Mouse (Mus musculus) adrenal gland, postnatal 36 days (tissue): ENCODE data around the gene Acat2. TPM values are rescaled to one million over a fixed set of nuclear protein-coding genes. Genes with fewer than 3 reads are reported as not detected.
"Not testable (repeated sequence)": the region's sequence is repeated elsewhere in the genome, so short reads cannot be mapped to it uniquely, and the experiment has no call there.

Experiments used
- DNase-seq, 2 experiments: peaks; one replicate each; pipeline ENCODE4 v3.0.0; 2021; ENCODE audit warnings: mixed read lengths in 1 of 2
- total RNA-seq, 2 experiments: library from RNA; stranded (reverse); gene quantifications; 2 replicates each; pipeline ENCODE4 v1.2.3; 2021

Gene Acat2
- total RNA-seq, 2 experiments from 2014 or later, result 95.1 to 133 TPM

GRCm38 (mm10) chr17:12963476-12963875, 2.9 kb upstream of the Acat2 start:
- no peak for DNase-seq

DNA sequence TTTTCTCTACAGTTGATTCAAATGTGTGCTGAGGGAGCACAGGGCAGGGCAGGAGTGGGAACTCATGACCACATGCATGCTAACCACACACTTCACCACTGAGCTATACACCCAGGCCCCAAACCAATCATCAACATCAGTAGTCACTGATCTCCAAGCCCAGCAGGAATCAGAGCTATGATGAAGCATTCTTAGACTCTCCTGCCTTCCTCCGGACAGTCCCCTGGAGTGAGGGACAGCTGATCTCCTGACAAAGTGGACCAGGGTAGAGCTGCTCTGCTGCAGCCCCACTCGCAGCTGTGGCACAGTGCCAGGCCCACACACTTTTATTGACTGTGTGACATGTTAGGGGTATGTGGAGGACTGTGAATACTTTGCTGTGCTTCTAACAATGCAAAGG, 1.2 kb downstream of the Acat2 start:
- not testable (repeated sequence) for DNase-seq

DNA sequence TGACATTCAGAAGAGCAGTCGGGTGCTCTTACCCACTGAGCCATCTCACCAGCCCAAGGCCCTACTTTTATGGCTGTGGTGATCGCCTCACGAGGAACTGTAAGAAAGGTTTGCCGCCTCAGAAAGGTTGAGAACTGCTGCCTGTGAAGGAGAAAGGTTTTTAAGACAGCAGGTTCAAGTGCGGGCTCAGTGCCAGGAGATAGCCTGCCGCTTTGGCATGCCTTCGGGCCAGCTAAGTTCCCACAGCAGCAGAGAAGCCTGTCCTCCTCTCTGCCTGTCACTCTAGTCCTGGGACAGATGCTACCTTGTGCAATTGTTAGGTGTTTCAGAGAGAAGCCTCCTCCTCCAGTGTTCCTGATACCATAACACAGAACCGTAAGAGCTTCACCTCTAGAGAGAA, 3.9 kb downstream of the Acat2 start:
- peak in 1 of 2 experiments; percentile 11 for DNase-seq

GRCm38 (mm10) chr17:12949669-12950068, 10.9 kb downstream of the Acat2 start:
- DNase-seq, result no peak

DNA sequence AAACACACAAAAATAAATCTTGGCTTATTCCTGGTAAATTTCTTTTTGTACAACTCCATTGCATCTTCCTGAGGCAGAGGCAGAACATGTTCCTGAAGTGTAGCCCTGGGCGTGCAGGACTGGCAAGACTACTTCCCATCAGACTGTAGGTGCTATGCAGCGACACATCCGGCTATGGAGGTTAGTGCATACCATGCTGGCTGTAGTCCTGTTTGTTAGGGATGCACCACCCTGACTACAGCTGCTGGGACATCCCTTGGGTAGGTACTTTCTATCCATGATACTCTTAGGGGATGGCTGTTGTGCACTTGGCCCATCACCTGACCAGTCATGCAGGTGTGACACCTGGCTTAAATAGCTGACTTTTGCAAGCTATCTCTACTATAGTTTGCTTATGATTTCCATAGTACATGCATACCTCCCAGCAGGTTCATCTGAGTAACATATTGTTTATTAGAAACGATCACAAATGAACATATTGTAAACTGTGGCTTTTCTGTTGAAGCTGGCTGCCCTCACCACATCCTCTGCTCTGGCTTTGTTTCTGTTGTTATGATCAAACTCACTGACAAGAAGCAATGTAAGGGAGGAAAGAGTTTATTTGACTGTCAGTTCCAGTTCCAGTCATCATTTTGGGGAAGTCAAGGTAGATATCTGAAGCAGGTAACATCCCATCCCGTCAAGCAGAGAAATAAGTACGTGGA, 17.9 kb downstream of the Acat2 start:
- no peak for DNase-seq

- DNase-seq, result no peak
Observed at GRCm38 (mm10) chr17:12941543-12942260, 18.8 kb downstream of the Acat2 start.

DNA sequence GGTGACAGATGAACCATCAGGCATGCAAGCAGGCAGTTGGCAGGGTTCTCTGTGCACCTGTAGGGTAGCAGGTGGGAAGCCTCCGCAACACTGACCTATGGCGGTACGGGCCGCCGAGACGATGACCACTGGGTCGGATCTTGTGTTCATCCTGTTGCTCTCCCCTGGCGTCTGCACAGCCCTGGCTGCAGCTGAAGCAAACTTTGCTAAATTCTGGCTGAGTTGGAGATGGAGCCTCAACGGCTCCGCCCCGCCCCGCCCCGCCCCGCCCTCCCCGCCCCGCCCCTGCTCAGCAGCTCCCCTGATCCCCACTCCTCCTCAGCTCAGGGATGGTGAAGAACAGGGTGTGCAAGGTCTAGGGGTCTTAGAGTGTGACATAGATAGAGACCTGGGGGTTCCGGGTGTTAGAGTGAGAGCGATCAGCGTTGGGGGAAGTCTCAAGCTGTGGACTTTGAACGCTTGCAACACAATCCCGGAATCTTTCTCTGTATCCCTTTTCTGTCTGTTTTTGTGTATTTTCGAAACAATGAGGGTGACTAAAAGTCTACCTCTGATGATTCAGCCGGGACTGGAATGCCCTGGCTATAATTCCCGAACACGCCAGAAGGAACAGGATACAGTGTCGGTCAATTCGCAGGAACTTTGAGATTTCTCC, 20.3 kb downstream of the Acat2 start, which contains the start of gene Acat3:
Gene Acat3 (minus strand): TSS at position 450 of the 655 bp plus-strand sequence.
- DNase-seq, result peak in 1 of 2 experiments; percentile 27

DNA sequence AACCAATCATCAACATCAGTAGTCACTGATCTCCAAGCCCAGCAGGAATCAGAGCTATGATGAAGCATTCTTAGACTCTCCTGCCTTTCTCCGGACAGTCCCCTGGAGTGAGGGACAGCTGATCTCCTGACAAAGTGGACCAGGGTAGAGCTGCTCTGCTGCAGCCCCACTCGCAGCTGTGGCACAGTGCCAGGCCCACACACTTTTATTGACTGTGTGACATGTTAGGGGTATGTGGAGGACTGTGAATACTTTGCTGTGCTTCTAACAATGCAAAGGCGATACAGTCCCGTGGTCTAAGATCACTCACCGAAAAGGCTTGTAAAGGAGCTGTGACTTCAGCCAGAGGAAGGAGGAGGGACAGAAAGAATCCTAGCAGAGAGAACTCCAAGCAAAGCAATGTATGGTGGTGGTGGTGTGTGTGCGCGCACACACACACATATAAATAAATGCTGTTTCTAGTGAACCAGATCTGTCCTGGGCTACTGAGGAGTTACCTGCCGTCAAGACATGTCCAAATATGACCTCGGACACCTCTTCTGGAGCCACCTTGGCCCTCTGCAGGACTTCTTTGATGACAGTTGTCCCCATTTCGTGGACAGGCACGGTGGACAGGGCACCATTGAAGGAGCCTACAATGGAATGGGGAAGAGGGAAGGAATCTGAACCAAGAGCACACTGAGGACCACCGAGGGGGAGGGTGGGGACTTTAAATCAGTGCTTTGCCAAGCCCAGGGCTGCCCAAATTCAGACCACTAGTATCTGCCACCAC, 21.0 kb downstream of the Acat2 start:
- not testable (repeated sequence) for DNase-seq

- no peak for DNase-seq
Observed at GRCm38 (mm10) chr17:12938077-12938476, 22.5 kb downstream of the Acat2 start.

DNA sequence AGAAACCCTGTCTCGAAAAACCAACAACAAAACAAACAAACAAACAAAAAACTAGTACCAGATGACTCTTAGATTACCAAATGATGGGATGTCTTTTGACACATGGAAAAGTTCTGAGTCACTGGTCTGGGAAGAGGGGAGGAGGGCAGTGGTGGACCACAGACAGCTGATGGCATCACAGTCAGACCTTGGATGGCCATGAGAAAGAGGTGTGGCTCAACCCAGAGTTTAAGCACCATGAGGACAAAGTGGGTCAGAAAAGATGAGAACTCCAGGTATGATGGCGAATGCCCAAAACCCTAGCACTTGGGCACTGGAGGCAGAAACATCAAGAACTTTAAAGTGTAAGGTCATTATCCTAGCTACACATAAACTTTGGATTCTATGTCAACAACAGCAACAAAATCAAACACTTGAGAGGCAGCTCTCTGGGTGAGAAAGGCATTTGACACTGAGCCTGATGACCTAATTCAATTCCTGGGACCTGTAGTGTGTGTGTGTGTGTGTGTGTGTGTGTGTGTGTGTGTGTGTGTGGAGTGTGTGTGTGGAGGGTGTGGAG, 23.1 kb downstream of the Acat2 start:
- no peak for DNase-seq

DNA sequence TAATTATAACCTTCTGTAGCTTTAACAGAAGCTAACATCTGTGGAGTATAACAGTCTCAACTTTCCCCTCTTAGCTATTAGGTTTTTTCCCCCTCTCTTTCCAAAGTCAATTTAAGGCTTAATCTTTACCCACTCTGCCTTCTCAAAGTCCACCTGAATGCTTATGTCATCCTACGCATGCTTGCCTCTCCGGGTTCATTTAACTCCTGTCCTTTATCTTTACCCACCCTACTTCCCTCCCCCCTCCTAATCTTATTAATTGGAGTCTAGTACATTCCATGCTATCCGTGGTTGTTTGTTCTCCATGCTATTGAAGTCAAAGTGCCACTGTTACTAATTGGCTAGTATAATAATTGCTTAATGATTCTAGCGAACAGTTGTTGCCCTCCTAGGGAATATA, 24.8 kb downstream of the Acat2 start:
- no peak for DNase-seq

DNA sequence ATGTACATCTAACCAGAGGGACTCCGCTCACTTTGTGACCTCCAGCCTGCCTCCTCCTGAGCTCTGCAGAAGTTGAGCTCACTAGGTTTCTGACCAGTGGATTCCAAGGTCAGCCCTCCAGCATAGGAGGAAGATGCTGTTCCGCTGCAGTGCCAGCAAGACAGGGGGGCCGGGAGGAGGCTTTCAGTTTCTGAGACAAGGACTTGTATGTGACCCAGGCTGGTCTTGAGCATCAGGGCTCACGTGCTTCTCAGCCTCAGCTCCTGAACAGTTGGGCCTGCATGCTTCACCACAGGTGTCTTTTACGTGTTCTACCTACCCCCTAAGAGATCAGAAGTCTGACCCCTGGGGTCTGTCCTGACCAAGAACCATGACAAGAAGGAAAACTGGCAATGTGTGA, 29.0 kb downstream of the Acat2 start:
- DNase-seq, result peak in 1 of 2 experiments; percentile 57

GRCm38 (mm10) chr17:12925703-12926180, 34.8 kb downstream of the Acat2 start:
- no peak for DNase-seq

GRCm38 (mm10) chr17:12925001-12925400, 35.5 kb downstream of the Acat2 start:
- peak in 1 of 2 experiments; percentile 19 for DNase-seq

GRCm38 (mm10) chr17:12921073-12921472, 39.5 kb downstream of the Acat2 start:
- no peak for DNase-seq

DNA sequence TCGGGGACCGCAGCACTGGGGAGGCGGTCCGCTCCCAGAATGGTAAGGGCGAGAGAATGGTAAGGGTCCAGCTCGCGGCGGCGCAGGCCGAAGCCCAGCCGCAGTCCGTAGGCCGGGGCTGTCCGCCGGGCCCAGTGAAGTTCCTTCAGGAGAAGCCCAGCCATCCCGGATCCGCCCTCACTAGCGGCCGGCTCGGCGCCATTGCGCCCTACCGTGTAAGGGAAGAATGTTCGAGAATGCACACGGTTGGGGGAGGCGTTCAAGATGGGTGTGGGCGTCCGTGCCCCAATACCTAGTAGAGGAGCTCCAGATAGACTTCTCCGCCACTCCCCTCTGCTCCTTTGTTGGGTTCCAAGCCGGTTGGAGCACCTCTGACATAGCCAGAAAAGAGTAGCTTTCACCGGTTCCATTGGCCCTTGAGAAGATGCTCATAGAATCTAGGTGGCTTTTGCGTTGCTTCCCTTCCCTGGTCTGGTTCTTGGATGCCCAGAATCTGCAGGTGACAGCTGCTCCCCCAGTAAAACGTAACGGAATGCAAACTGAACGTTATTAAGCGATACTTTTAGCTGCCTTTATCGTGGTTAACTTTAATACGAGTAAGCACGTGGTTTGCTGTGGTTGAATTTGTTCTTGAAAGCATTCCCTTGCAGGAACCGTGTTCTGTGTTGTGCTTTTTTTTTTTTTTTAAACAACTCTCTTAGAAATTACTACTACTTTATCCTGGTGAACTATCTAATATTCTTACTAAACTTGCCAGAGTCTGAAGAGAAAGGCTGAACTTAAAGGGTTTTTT, 43.8 kb downstream of the Acat2 start:
- DNase-seq, result peak; percentile 43 to 47

DNA sequence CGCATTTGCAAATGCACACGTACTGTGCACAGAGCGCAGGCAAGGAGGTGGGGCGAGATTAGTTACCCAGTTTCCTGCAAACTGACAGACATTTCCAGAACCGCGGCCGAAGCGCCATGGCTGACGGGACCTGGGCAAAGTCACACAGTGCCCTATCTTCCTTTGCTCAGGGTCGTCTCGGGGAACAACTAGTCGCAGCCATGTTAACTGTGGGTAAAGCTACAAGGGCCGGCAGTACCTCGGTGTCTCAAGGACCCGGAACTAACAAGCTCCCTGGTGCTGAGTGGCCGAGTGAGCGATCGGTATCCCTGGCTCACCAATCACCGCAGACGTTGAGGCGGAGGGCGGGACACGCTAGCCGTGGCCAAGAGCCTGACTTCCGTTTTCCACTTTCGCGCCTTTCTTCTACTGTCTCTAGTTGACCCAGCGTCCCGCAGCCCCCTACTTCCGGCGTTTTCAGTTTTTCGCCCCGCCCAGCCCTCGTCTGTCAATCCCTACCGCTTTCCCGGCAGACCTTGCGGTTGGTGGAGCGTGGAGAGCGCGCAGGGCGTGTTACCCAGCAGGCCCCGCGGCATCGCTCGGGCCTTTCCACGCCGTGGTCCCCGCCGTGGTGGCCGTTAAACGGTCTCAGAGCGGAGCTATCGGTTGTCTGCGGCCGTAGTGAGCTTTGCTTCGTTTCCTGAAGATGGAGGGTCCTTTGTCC, 44.5 kb downstream of the Acat2 start, which contains the start of gene Mrpl18:
Gene Mrpl18 (minus strand): TSS at position 465 of the 703 bp plus-strand sequence.
- DNase-seq, result peak; percentile 98 to 99

DNA sequence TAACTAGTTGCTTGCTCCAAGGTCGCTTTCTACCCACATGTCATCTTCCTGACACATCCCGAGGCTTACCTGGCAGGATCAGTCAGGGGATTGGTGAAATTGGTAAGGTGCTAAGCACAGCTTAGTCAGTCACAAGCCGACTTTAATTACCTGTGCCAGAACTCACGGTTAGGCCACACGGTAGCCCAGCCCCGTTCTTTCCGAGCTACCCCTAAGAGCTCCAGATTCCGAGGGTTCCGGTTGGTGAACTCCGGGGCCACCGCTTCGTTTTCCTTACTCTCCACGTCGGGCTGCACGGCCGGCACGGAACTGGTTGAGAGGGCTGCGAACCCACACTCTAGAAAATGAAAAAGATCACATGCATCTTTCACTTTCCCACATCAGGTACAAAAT, 45.1 kb downstream of the Acat2 start, which contains the start of gene Tcp1:
Gene Tcp1 (plus strand): TSS at position 214 of the 393 bp plus-strand sequence.
- peak; percentile 14 to 27 for DNase-seq

DNA sequence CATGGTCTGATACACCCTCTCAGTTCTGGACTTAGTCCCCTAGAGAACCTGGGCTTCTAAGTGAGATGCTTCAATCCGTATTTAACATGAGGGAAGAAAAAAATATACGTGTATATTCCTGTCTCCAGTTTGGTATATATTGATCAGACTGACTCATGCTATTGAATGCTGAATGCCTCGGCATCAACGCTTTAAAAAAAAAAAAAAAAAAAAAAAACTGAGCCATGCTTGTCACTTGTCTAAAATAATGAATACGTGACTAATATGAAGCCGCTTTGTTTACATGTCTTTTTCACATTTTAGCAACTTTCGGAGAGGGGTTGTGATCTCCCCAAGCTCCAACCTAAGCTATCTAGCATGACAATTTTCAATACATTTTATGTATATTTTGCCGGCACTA, 50.2 kb downstream of the Acat2 start:
- no peak for DNase-seq
